Mouse (Mus musculus) large intestine, adult 2 months (tissue): ENCODE measurements around the gene Zfp791. TPM values are rescaled to one million over a fixed set of nuclear protein-coding genes. Genes with fewer than 3 reads are reported as not detected.
"Not testable (repeated sequence)": the region's sequence is repeated elsewhere in the genome, so short reads cannot be mapped to it uniquely, and the experiment has no call there.

Experiments
- DNase-seq: peaks from one replicate; pipeline ENCODE4 v3.0.0-alpha.2; 2012; ENCODE audit warnings: low read depth, low spot score
- WGBS: fragments of 180-500 bp; shearing (Covaris S2); methylation state at CpG from one replicate; pipeline ENCODE4 v1.1.7; 2018; 5-methylcytosine and 5-hydroxymethylcytosine counted together
- polyA plus RNA-seq: library from polyadenylated mRNA; depleted of rRNA; stranded (reverse); fragments of >200 nt; gene quantifications from 2 replicates; pipeline ENCODE4 v1.2.3, GENCODE M21; 2012; rRNA removed

Zfp791 gene
- 0.96 and 1.5 TPM in 2 replicates for polyA plus RNA-seq

DNA sequence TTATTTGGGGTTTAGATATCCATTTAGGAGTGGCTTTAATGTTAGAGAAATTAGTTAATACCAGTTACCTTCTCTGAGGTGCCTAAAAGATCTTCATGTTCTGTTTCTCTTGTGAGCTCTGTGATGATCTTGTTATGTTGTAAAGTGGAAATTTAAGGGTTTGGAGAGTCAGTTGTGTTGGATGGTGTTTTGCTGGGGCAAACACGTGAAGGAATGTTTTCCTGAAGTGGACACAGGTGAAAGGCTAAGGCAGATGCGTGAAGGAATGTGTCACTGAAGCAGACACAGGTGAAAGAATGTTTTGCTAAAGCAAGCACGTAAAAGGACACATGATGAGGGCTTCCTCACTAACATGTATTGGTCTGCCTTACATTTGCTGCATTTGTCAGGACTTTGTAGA, at the start of gene Zfp791:
TSS of gene Zfp791 (minus strand) at position 101 of the 400 bp plus-strand sequence.
- no peak for DNase-seq
- WGBS = 72% methylated on average over 3 of the region's 3 CpGs

DNA sequence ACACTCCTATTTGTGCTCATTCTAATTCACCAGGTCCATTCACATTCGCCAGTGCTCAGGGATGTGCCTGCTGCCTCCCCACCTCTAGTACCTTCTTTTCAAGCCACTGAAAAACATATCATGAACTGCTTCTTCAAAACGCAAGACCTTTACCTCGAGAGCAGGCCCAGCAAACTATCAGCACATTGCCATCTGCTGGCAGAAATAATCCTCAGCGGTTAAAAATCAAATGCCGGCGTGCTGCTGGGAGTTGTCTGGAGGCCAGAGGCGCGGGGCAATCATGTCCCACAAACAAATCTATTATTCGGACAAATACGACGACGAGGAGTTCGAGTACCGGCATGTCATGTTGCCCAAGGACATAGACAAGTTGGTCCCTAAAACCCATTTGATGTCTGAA, 48.4 kb upstream of the Zfp791 start:
- 13% methylated on average over 14 of the region's 14 CpGs for WGBS

GRCm38 (mm10) chr8:85151624-85152023, 28.7 kb upstream of the Zfp791 start, which contains the start of gene Cks1brt:
Gene Cks1brt (plus strand): TSS chr8:85151924.
- no peak for DNase-seq
- WGBS = 87% methylated on average over 3 of the region's 3 CpGs

More for the DNA sequence above, 48.4 kb upstream of the Zfp791 start:
- DNase-seq = no peak

- no peak for DNase-seq
- 93% methylated on average over 4 of the region's 4 CpGs for WGBS
These were observed 19.6 kb upstream of the Zfp791 start for GRCm38 (mm10) chr8:85142516-85142915.

DNA sequence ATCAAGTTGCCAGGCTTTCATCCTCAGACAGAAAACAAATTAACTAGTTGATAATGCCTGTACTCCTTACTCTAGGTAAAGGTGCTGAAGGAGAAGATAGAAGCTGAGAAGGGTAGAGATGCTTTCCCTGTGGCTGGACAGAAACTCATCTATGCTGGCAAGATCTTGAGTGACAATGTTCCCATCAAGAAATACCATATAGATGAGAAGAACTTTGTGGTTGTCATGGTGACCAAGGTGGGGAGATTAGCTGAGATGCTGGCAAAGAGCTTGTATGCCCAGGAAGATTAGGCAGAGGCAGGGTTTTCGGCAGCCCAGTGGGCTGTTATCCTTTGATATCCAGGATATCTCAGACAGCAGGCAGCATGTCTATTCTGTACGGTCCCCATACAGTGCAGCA, 12.8 kb upstream of the Zfp791 start:
- not testable (repeated sequence) for DNase-seq
- 85% methylated on average over 2 of the region's 2 CpGs for WGBS

- WGBS = 72% methylated on average over 1 of the region's 1 CpGs
- no peak for DNase-seq
These were observed 9.4 kb upstream of the Zfp791 start for GRCm38 (mm10) chr8:85132335-85132734.

GRCm38 (mm10) chr8:85123691-85124090, 796 bp upstream of the Zfp791 start:
- 94% methylated on average over 8 of the region's 8 CpGs for WGBS

DNA sequence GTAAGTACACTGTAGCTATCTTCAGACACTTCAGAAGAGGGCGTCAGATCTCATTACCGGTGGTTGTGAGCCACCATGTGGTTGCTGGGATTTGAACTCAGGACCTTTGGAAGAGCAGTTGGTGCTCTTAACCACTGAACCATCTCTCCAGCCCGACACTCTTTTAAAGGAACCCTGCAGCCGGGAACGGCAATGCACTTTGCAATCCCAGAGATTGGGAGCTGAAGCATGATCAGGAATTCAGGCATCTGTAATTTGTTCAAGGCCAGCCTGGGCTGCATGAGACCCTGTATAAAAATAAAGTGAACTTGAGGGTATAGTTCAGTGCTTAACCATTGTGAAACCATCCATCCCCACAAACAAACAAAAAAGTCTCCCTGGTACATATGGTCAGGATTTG, 2.6 kb downstream of the Zfp791 start:
- 85% methylated on average over 5 of the region's 5 CpGs for WGBS
- not testable (repeated sequence) for DNase-seq

More at GRCm38 (mm10) chr8:85123691-85124090, 796 bp upstream of the Zfp791 start:
- no peak for DNase-seq

- WGBS = 5% methylated on average over 37 of the region's 37 CpGs
These were observed 3.6 kb downstream of the Zfp791 start for GRCm38 (mm10) chr8:85119052-85119981.

GRCm38 (mm10) chr8:85116984-85117383, 5.9 kb downstream of the Zfp791 start:
- 70% methylated on average over 7 of the region's 7 CpGs for WGBS
- DNase-seq = no peak

More at GRCm38 (mm10) chr8:85119052-85119981, 3.6 kb downstream of the Zfp791 start:
- peak; percentile 80 for DNase-seq

- DNase-seq = no peak
- 84% methylated on average over 4 of the region's 4 CpGs for WGBS
These were observed 7.4 kb downstream of the Zfp791 start for GRCm38 (mm10) chr8:85115501-85115900.

DNA sequence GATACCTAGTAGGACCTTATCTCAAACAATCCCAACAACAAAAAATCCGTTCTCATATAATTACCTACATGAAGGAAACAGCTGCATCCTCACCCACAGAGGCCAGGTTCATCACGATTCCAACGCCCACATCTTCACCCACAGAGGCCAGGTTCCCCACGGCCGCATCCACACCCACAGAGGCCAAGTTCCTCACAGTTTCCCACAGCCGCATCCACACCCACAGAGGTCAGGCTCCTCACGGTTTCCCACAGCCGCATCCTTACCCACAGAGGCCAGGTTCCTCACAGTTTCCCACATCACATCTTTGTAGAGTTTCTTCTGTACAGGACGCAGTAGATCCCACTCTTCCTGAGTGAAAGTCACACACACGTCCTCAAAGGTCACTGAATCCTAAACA, 9.7 kb downstream of the Zfp791 start:
- WGBS = 93% methylated on average over 10 of the region's 10 CpGs
- DNase-seq = no peak

- no peak for DNase-seq
- 80% methylated on average over 4 of the region's 4 CpGs for WGBS
These were observed 22.7 kb downstream of the Zfp791 start for GRCm38 (mm10) chr8:85100076-85100665.

- 82% methylated on average over 4 of the region's 4 CpGs for WGBS
- no peak for DNase-seq
These were observed 26.0 kb downstream of the Zfp791 start for GRCm38 (mm10) chr8:85096850-85097249.

DNA sequence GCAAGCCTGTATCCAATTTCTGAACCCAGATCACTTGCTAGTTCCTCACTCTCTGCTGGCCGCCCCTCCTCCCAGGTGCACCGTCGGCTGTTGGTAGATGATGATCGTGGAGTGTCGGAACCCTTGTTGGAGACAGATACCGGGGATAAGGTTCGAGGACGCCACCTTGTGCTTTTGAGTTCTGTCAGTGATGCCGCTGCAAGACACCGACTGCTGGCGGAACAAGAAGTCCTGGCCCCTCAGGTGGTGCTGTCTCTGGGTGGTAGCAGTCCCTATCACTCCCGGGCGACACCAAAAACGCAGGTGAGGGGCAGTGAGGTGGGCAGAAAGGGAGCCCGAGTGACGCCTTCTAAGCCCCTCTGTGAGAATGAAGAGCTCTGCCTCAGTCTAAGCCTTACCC, 26.7 kb downstream of the Zfp791 start:
- WGBS = 94% methylated on average over 16 of the region's 16 CpGs

DNA sequence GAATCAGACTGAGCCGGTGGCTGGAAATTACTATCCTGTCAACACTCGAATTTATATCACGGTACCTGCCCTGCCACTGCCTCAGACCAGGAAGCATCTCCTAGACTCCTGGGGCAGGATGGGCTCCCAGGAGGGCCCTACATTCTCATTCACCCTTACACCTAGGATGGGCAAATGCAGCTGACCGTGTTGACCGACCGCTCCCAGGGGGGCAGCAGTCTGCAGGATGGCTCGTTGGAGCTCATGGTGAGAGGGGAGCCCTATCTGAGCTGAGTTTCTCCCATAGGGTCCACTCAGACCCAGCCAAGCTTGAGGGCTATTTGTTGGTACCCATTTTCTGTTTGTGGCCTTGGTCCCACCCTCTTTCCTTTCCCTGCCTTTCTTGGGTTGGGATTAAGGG, 27.3 kb downstream of the Zfp791 start:
- no peak for DNase-seq

More for the DNA sequence above, 26.7 kb downstream of the Zfp791 start:
- no peak for DNase-seq

DNA sequence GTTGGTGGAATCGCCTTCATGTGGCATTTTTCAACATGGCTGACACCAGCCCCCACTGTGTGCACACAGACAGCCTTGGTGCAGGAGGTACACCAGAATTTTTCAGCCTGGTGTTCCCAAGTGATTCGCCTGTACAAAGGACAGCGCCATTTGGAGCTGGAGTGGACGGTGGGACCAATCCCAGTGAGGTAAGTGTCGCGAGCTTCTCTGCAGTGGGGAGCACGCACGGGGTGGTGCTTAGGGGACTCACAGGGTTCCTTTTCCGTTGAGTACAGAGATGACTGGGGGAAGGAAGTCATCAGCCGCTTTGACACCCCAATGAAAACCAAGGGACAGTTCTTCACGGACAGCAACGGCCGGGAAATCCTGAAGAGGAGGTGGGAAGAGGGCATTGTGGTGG, 27.8 kb downstream of the Zfp791 start:
- 95% methylated on average over 13 of the region's 13 CpGs for whole genome bisulfite sequencing
- no peak for DNase-seq

More for the DNA sequence above, 27.3 kb downstream of the Zfp791 start:
- WGBS = 96% methylated on average over 7 of the region's 7 CpGs

GRCm38 (mm10) chr8:85091526-85092090, 31.3 kb downstream of the Zfp791 start:
- whole genome bisulfite sequencing = 66% methylated on average over 21 of the region's 21 CpGs
- DNase-seq = no peak

DNA sequence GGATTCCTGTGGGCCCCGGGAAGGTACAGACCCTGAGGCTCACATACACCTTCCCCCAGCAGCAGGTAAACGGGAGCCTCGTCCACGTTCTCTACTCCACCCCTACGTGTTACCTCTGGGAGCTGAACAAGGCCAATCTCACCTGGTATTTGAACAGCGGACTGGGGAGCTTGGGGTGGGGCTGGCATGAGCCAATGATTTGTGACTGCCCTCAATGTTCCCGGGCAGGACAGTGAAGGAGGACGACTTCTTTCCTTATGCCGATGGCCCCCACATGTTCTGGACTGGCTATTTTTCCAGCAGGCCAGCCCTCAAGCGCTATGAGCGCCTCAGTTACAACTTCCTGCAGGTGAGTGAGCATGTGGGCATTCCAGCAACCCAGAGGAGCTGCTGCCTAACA, 32.0 kb downstream of the Zfp791 start:
- DNase-seq = no peak
- 77% methylated on average over 11 of the region's 11 CpGs for WGBS

DNA sequence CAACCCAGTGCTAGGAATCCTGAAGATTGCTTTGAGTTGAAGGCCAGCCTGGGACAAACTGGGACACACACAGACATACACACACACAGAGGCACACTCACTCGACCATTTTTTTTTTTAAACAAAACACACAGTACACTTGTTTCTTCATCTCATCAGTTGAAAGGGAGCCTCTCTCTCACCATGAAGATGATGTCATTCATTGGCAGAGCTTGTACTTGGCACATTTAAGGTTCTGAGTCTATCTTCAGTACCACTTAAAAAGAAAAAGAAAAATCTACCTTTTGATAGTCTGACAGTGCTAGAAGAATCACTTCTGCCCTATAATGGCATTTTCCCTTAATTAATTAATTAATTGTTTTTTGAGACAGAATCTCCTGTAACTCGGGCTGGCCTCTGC, 34.1 kb downstream of the Zfp791 start:
- WGBS = 74% methylated on average over 2 of the region's 2 CpGs
- DNase-seq = no peak
